Mouse (Mus musculus): ENCODE data around the gene Pid1. TPM values are rescaled to one million over a fixed set of nuclear protein-coding genes. Genes with fewer than 3 reads are reported as not detected.

Gene Pid1
- polyA plus RNA-seq, 1 experiment from 2014 or later, result 38.9 TPM

DNA sequence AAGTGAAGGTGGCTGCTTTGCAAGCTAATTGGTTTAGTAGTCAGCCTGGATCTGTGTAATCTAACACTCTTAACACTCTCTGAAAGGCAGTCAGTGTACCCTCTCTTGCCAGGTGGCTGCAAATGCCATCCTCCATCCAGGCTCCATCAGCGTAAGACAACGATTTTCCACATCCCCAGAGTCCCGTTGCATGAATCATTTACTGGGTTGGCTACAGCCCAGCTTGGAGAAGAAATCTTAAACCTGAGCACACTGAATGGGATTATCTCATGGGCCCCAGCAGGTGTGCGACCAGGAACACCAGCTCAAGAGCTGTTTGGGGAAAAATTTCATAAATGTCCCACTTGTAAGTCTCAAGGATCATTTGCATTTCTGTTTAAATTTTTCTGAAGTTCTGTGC is 23.6 kb upstream of the Pid1 start:
- no peak overlapping the region for H3K4me3 ChIP-seq
- no peaks in the 10 kb centered on the region for H3K9me3 ChIP-seq
- H3K27me3 ChIP-seq, result no peaks in the 10 kb centered on the region
- 62% methylated on average over 4 of the region's 4 CpGs for WGBS
- H3K36me3 ChIP-seq, result no peaks in the 10 kb centered on the region
- no peak overlapping the region for H3K27ac ChIP-seq
- H3K4me2 ChIP-seq (replicated peaks), result no peak overlapping the region
- no peaks in the 10 kb centered on the region for H3K4me1 ChIP-seq
- no peak overlapping the region for H3K9ac ChIP-seq
- no peak for ATAC-seq (ENCODE audit: insufficient number of reproducible peaks, insufficient read depth, low FRiP score, low TSS enrichment)

DNA sequence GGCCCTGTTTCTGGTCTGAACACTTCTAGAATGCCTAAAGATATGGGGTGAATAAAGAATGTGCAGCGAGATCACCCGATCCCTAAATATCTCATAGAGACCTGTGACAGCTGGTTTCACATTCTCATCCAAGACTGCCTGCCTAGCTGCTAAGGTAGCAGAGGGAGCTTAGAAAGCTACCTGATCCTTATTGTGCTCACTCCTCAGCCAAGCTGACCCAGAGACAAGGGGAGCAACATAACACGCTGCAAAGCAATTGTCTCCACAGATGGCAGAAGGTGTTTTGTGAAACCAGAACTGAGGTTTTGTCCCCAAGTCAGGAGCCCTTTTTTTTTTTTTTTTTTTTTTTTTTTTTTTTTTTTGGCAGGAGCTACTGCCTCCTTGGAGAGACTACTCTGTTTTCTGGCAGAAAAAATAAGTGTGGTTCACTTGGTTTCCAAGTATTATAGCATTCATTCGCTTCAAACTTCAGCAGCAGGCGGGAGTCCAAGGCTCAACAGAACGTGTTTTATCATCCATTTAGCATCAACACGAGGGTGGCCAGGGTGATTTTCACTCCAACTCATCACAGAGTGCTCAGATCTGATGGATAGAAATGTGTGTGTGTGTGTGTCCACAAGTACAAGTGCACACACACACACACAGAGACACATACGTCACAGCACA is 22.6 kb upstream of the Pid1 start:
- H3K9ac ChIP-seq, result no peak overlapping the region
- no peak for ATAC-seq (ENCODE audit: insufficient number of reproducible peaks, insufficient read depth, low FRiP score, low TSS enrichment)
- no peaks in the 10 kb centered on the region for H3K36me3 ChIP-seq
- H3K4me2 ChIP-seq (replicated peaks), result no peak overlapping the region
- H3K4me1 ChIP-seq, result no peaks in the 10 kb centered on the region
- WGBS, result 85% methylated on average over 8 of the region's 8 CpGs
- no peak overlapping the region for H3K4me3 ChIP-seq
- no peaks in the 10 kb centered on the region for H3K9me3 ChIP-seq
- H3K27ac ChIP-seq, result no peak overlapping the region
- no peaks in the 10 kb centered on the region for H3K27me3 ChIP-seq

DNA sequence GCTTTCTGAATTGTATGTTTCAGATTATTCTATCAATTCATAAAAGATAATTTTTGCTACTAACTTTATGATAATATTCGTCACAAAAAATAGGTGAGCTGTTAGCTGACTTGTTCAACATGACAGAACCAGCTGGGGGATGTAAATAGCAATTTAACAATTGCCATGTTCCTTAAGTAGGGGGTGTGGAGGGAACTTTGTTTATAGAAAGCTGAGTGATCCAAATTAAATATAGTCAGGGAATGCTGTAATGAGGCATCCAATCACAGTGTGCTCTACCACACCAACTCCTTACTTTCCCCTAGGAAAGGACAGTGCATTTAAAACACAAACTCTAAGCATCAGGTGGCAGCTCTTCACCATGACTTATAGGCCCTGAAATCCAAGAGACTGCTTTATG is 18.7 kb upstream of the Pid1 start:
- Histone ChIP-seq H3K27ac (no peak overlapping the region), H3K4me1 (no peaks in the 10 kb centered on the region), H3K4me3 (no peak overlapping the region), H3K27me3 (no peaks in the 10 kb centered on the region), H3K4me2 (replicated peaks) (no peak overlapping the region), H3K9ac (no peak overlapping the region), H3K36me3 (no peaks in the 10 kb centered on the region), H3K9me3 (no peaks in the 10 kb centered on the region)
- no peak for ATAC-seq (ENCODE audit: insufficient number of reproducible peaks, insufficient read depth, low FRiP score, low TSS enrichment)
- 80% methylated on average over 1 of the region's 1 CpGs for WGBS

DNA sequence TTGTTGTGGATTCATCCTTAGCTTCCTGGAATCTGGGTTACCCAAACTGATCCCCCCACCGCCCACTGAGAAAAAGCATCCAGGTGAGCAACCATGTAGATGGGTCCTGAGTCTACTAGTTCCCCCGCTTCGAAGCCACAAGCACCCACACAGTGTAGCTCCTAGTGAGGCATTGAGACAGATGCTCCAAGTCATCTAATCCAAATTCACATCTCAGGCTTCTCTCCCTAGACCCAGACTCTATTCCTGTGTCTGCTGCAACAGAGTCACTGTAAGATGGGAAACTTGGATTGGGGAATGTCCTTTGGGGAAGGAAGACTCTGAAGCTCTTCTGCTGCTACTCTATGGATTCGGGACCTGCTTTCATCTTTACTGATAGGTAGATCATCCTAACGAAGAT is 18.1 kb upstream of the Pid1 start:
- H3K9me3 ChIP-seq, result no peaks in the 10 kb centered on the region

DNA sequence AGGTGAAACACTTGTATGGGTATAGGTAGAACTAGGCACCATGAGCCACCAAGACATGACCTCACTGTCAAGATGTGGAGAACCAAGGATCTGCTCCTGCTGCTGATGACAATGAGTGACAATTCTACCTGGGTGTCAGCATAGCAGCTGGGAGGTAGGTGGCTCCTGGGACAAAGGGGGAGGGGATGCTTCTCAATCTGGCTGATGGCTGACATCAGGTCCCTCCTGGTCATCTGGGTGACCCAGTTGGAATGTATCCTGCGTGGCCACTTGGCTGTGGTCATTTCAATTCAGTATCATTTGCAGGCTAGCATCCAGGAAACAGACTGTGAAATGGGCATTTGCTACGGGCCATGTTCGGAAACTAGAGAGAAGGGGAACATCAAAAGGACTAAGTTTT is 16.9 kb upstream of the Pid1 start:
- Histone ChIP-seq H3K27me3 (no peaks in the 10 kb centered on the region), H3K9me3 (no peaks in the 10 kb centered on the region), H3K4me1 (no peaks in the 10 kb centered on the region), H3K9ac (no peak overlapping the region), H3K27ac (no peak overlapping the region), H3K4me2 (replicated peaks) (no peak overlapping the region), H3K4me3 (no peak overlapping the region), H3K36me3 (no peaks in the 10 kb centered on the region)
- WGBS, result 73% methylated on average over 3 of the region's 3 CpGs
- ATAC-seq (ENCODE audit: insufficient number of reproducible peaks, insufficient read depth, low FRiP score, low TSS enrichment), result no peak

More for the DNA sequence above, 18.1 kb upstream of the Pid1 start:
- no peaks in the 10 kb centered on the region for H3K36me3 ChIP-seq
- no peak overlapping the region for H3K27ac ChIP-seq
- H3K4me3 ChIP-seq, result no peak overlapping the region
- no peak overlapping the region for H3K4me2 ChIP-seq (replicated peaks)
- no peak for ATAC-seq (ENCODE audit: insufficient number of reproducible peaks, insufficient read depth, low FRiP score, low TSS enrichment)
- H3K27me3 ChIP-seq, result no peaks in the 10 kb centered on the region
- WGBS, result 90% methylated on average over 5 of the region's 5 CpGs
- no peak overlapping the region for H3K9ac ChIP-seq
- H3K4me1 ChIP-seq, result no peaks in the 10 kb centered on the region

DNA sequence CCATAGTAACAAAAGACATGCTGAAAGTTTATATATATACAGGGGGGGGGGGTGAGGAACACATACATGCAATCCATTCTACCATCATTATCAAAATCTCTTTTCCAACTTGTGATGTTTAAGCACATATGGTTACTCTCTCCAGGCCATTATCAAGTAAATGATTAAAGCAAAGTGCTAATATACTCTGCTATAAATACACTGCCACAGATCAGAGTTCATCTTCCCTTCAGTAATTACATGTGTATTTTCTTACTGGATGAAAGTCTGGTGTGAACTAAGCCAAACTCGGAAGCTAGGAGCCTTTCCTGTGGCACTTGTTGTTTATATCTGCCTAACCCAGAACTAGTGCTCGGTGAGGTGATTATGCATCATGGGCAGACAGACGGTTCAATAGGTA is 3.8 kb upstream of the Pid1 start:
- Histone ChIP-seq H3K4me1 (no peaks in the 10 kb centered on the region), H3K27ac (no peak overlapping the region), H3K9ac (no peak overlapping the region), H3K4me3 (no peak overlapping the region), H3K4me2 (replicated peaks) (no peak overlapping the region), H3K27me3 (no peaks in the 10 kb centered on the region), H3K9me3 (no peaks in the 10 kb centered on the region), H3K36me3 (no peaks in the 10 kb centered on the region)
- WGBS, result 64% methylated on average over 3 of the region's 3 CpGs
- ATAC-seq (ENCODE audit: insufficient number of reproducible peaks, insufficient read depth, low FRiP score, low TSS enrichment), result no peak

DNA sequence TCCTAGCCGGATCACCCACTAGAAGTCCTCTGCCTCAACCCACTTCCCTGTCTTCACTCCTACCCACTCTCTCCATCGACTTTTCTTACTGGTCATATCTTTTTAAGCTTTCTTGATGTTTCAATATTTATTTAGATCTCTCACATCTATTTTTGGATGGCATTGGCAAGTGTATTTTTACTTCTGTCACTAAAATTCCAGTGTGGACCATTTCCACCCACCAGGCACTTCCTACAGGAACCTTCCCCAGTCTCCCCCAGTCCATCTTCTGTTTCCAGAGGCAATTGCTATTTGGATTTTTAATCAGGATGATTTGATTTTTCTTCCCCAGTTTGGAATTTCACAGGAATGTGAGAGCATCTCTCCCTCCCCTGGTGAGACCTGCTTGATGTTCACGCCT is 2.6 kb upstream of the Pid1 start:
- Histone ChIP-seq H3K27ac (no peak overlapping the region), H3K4me3 (no peak overlapping the region), H3K9ac (no peak overlapping the region), H3K9me3 (no peaks in the 10 kb centered on the region), H3K4me1 (no peaks in the 10 kb centered on the region), H3K36me3 (no peaks in the 10 kb centered on the region), H3K4me2 (replicated peaks) (no peak overlapping the region), H3K27me3 (no peaks in the 10 kb centered on the region)
- WGBS, result 76% methylated on average over 3 of the region's 3 CpGs
- ATAC-seq (ENCODE audit: insufficient number of reproducible peaks, insufficient read depth, low FRiP score, low TSS enrichment), result no peak

DNA sequence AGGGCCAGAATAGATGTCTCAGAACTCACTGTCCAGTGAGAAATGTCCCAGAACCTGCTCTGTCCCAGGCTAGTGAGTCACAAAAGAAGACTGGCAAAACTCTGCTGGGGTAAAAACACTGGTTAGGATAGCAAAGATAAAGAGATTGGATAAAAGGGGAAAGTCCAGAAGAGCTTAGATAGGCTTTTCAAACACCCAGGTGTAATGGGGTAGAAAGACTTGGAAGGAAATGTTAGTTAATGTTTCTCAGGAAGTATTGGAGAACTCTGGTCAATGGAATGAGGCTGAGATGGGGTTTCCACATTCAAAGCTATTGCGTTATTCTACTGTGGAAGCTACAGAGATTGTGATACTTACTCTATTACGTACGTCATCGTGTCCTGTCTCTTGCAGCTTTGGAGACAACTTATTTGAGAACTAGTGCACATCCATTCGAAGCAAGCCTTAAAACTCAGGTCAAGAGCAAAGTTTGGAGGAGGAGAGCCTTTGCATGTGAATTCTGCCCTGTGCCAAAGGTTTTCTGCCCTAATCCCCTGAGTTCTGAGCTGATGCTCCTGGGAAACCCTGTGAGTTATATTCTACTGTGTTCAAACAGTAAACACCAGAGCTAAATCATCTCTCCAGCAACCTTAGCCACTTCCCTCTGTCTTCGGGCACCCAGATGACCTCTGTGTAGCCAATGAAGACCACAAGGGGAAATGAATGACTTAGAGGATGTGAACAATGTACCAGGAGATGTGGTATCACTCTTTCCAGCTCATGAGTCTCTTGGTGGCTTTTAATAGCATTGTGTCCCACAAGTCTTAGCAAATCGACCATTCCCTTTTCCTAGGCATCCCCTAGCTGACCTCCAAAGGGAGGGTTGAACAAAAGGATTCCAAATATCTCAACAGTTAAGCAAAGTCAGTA is 1.0 kb downstream of the Pid1 start:
- WGBS, result 84% methylated on average over 7 of the region's 7 CpGs
- Histone ChIP-seq H3K4me2 (replicated peaks) (no peak overlapping the region), H3K9me3 (no peaks in the 10 kb centered on the region), H3K4me1 (no peaks in the 10 kb centered on the region), H3K27me3 (no peaks in the 10 kb centered on the region), H3K4me3 (no peak overlapping the region), H3K27ac (no peak overlapping the region), H3K36me3 (no peaks in the 10 kb centered on the region), H3K9ac (no peak overlapping the region)
- no peak for ATAC-seq (ENCODE audit: insufficient number of reproducible peaks, insufficient read depth, low FRiP score, low TSS enrichment)

DNA sequence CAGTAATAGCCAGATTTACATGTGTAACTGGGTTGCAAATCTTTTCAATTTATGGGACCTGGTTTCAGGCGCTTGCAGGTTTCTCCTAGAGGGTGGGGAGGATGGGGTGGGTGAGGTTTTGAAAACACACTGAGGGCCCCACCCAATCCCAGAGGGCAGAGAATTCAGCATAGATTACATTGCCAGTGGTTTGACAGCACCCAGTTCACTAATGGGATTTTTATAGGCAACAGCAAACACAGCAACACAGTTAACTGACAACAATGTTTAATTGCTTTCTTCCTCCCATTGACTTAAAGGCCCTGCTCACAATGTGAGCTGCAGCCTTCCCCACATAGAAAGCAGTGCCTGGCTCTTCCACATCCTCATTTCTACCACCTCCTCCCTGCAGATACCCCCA is 1.8 kb downstream of the Pid1 start:
- H3K9ac ChIP-seq, result no peak overlapping the region
- no peaks in the 10 kb centered on the region for H3K9me3 ChIP-seq
- H3K27ac ChIP-seq, result no peak overlapping the region
- no peaks in the 10 kb centered on the region for H3K4me1 ChIP-seq
- ATAC-seq (ENCODE audit: insufficient number of reproducible peaks, insufficient read depth, low FRiP score, low TSS enrichment), result no peak
- H3K4me2 ChIP-seq (replicated peaks), result no peak overlapping the region
- H3K4me3 ChIP-seq, result no peak overlapping the region
- no peaks in the 10 kb centered on the region for H3K27me3 ChIP-seq
- H3K36me3 ChIP-seq, result no peaks in the 10 kb centered on the region
- 52% methylated on average over 1 of the region's 1 CpGs for WGBS

DNA sequence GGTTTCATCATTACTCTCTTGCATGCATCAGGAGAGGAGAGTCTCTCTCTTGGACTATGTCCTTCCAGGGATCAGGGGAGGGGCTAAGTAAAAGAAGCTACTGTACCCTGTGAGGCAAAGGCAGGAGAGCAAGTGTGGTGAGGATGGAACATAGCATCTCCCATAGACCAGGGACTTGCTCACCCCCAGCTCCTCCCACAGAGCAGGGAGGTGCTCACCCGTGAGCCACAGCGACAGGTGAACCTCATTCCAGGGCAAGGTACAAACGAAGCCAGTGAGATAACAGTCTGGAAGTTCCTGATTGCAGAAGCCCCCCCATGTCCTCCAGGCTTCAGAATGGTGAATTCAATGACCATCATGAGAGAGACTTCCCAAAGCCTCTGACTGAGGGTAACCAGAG is 2.6 kb downstream of the Pid1 start:
- no peaks in the 10 kb centered on the region for H3K4me1 ChIP-seq
- 76% methylated on average over 3 of the region's 3 CpGs for WGBS
- no peaks in the 10 kb centered on the region for H3K27me3 ChIP-seq
- no peaks in the 10 kb centered on the region for H3K9me3 ChIP-seq
- H3K9ac ChIP-seq, result no peak overlapping the region
- H3K4me2 ChIP-seq (replicated peaks), result no peak overlapping the region
- no peaks in the 10 kb centered on the region for H3K36me3 ChIP-seq
- no peak for ATAC-seq (ENCODE audit: insufficient number of reproducible peaks, insufficient read depth, low FRiP score, low TSS enrichment)
- H3K4me3 ChIP-seq, result no peak overlapping the region
- H3K27ac ChIP-seq, result no peak overlapping the region

DNA sequence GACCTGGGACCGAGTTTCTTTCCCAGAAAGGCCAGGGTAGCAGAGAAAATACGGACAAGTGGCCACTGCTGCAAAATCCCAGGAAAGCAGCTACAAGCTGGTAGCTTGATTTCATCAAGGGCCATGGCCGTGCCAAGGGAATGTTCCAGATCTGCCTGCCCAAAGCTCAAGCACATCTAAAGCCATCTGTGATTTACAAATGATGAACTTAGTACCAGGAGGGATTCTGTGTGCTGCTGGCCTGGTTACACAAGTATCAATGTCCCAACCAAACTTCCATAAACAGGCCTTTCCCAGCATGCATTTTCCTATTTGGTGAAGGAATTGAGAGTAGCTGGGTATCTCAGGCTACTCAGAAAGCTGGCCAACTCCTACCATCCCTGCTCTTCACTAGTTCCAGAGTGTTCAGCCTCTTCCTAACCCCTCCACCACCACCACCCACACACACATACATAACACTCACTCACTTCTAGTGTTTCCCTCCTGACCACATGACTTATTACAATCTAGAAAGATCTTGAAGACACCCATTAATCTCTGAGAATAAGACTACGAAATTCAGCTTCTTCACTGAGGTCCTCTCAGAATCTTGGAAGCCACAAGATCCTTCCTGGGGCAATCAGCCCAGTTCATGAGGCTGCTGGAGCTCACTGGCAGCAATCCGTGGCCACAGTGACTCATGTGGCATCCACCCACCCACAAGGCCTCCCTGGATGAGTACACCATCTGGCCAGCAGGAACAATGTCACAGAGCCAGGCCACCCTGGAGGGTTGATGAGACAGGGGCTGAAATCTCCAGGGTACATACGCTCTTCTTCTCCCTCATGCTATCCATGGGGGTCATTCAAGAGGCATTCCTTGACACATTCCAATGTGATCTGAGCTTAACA is 4.1 kb downstream of the Pid1 start:
- no peaks in the 10 kb centered on the region for H3K36me3 ChIP-seq
- no peak overlapping the region for H3K4me3 ChIP-seq
- ATAC-seq (ENCODE audit: insufficient number of reproducible peaks, insufficient read depth, low FRiP score, low TSS enrichment), result no peak
- WGBS, result 80% methylated on average over 6 of the region's 6 CpGs
- no peak overlapping the region for H3K4me2 ChIP-seq (replicated peaks)
- H3K4me1 ChIP-seq, result no peaks in the 10 kb centered on the region
- H3K27ac ChIP-seq, result no peak overlapping the region
- H3K27me3 ChIP-seq, result no peaks in the 10 kb centered on the region
- H3K9me3 ChIP-seq, result no peaks in the 10 kb centered on the region
- H3K9ac ChIP-seq, result no peak overlapping the region
